Mouse (Mus musculus): ENCODE measurements around the gene Bysl. TPM values are rescaled to one million over a fixed set of nuclear protein-coding genes. Genes with fewer than 3 reads are reported as not detected.
A peak's percentile ranks its signal among the peaks of the same experiment; 100 is the strongest.
"Not testable (repeated sequence)": the region's sequence is repeated elsewhere in the genome, so short reads cannot be mapped to it uniquely, and the experiment has no call there.

Gene Bysl
- 32.5 and 33.8 TPM in 2 replicates for polyA plus RNA-seq (2015; fragmentation: Nextera tagmentation; extraction: Ambion mirVana)

GRCm38 (mm10) chr17:47610849-47611660 is at the start of gene Bysl, which contains the start of the genes Med20 and Gm20517:
Gene Bysl (minus strand): TSS chr17:47611492.
Gene Med20 (plus strand): TSS chr17:47611582.
Gene Gm20517 (plus strand): TSS chr17:47611589.
- H3K36me3 ChIP-seq, result peaks cover 19% of the 10 kb centered on the region
- ATAC-seq (replicated peaks), result peak; percentile 97
- H3K27ac ChIP-seq (replicated peaks), result peak within 1 kb of the TSS; percentile 76
- H3K4me1 ChIP-seq, result peaks cover 28% of the 10 kb centered on the region
- H3K27me3 ChIP-seq, result no peaks in the 10 kb centered on the region
- H3K9me3 ChIP-seq, result no peaks in the 10 kb centered on the region
- under 1% methylated on average over 59 of the region's 59 CpGs for WGBS
- peak within 1 kb of the TSS; percentile 59 for H3K4me3 ChIP-seq
- peak within 1 kb of the TSS; percentile 87 for H3K4me2 ChIP-seq (replicated peaks)
- peak within 1 kb of the TSS; percentile 61 for H3K9ac ChIP-seq (replicated peaks)

GRCm38 (mm10) chr17:47658741-47659243 is 47.5 kb upstream of the Bysl start:
- Histone ChIP-seq H3K4me1 (0 out of 2 replicates have a peak, but pooled peaks cover 6% of the 10 kb centered on the region), H3K9me3 (no peaks in the 10 kb centered on the region), H3K27me3 (no peaks in the 10 kb centered on the region), H3K9ac (replicated peaks) (no peak overlapping the region), H3K36me3 (no peaks in the 10 kb centered on the region), H3K4me2 (replicated peaks) (no peak overlapping the region), H3K27ac (replicated peaks) (no peak overlapping the region), H3K4me3 (no peak overlapping the region)
- no peak for ATAC-seq (replicated peaks)
- 88% methylated on average over 3 of the region's 3 CpGs for WGBS

GRCm38 (mm10) chr17:47657901-47658300 is 46.6 kb upstream of the Bysl start:
- Histone ChIP-seq H3K4me1 (no peaks in the 10 kb centered on the region), H3K27me3 (no peaks in the 10 kb centered on the region), H3K27ac (replicated peaks) (no peak overlapping the region), H3K9me3 (no peaks in the 10 kb centered on the region), H3K36me3 (no peaks in the 10 kb centered on the region), H3K4me3 (no peak overlapping the region), H3K9ac (replicated peaks) (no peak overlapping the region), H3K4me2 (replicated peaks) (no peak overlapping the region)
- ATAC-seq (replicated peaks), result no peak
- WGBS, result 86% methylated on average over 4 of the region's 4 CpGs

GRCm38 (mm10) chr17:47655697-47656096 is 44.4 kb upstream of the Bysl start:
- Histone ChIP-seq H3K27ac (replicated peaks) (no peak overlapping the region), H3K9me3 (no peaks in the 10 kb centered on the region), H3K36me3 (no peaks in the 10 kb centered on the region), H3K9ac (replicated peaks) (no peak overlapping the region), H3K4me2 (replicated peaks) (no peak overlapping the region), H3K4me3 (no peak overlapping the region), H3K4me1 (no peaks in the 10 kb centered on the region), H3K27me3 (no peaks in the 10 kb centered on the region)
- ATAC-seq (replicated peaks), result no peak
- WGBS, result 88% methylated on average over 5 of the region's 5 CpGs

GRCm38 (mm10) chr17:47654346-47654745 is 43.1 kb upstream of the Bysl start:
- not testable (repeated sequence) for H3K9ac ChIP-seq (replicated peaks); H3K36me3 ChIP-seq; H3K27ac ChIP-seq (replicated peaks); ATAC-seq (replicated peaks); H3K4me2 ChIP-seq (replicated peaks); H3K9me3 ChIP-seq; H3K27me3 ChIP-seq; H3K4me3 ChIP-seq; H3K4me1 ChIP-seq
- WGBS, result 95% methylated on average over 8 of the region's 8 CpGs

GRCm38 (mm10) chr17:47651953-47652352 is 40.7 kb upstream of the Bysl start:
- no peak overlapping the region for H3K9ac ChIP-seq (replicated peaks)
- H3K9me3 ChIP-seq, result no peaks in the 10 kb centered on the region
- H3K27ac ChIP-seq (replicated peaks), result no peak overlapping the region
- no peak overlapping the region for H3K4me2 ChIP-seq (replicated peaks)
- 65% methylated on average over 2 of the region's 2 CpGs for WGBS
- ATAC-seq (replicated peaks), result no peak
- H3K27me3 ChIP-seq, result no peaks in the 10 kb centered on the region
- peaks cover 4% of the 10 kb centered on the region; the same call in 1 of the 2 replicates for H3K36me3 ChIP-seq
- peaks cover 5% of the 10 kb centered on the region; the same call in 1 of the 2 replicates for H3K4me1 ChIP-seq
- H3K4me3 ChIP-seq, result no peak overlapping the region

- Histone ChIP-seq H3K9ac (replicated peaks) (no peak overlapping the region), H3K27me3 (no peaks in the 10 kb centered on the region), H3K4me3 (no peak overlapping the region), H3K9me3 (no peaks in the 10 kb centered on the region), H3K4me1 (peaks cover 5% of the 10 kb centered on the region; the same call in 1 of the 2 replicates), H3K27ac (replicated peaks) (no peak overlapping the region; the same call in 1 of the 2 replicates), H3K4me2 (replicated peaks) (no peak overlapping the region), H3K36me3 (peaks cover 4% of the 10 kb centered on the region; the same call in 1 of the 2 replicates)
- no peak for ATAC-seq (replicated peaks)
- WGBS, result 31% methylated on average over 4 of the region's 4 CpGs
These were observed 37.7 kb upstream of the Bysl start for GRCm38 (mm10) chr17:47648966-47649365.

GRCm38 (mm10) chr17:47646683-47647082 is 35.4 kb upstream of the Bysl start:
- Histone ChIP-seq H3K36me3 (peaks cover 4% of the 10 kb centered on the region; the same call in 1 of the 2 replicates), H3K4me1 (peaks cover 5% of the 10 kb centered on the region; the same call in 1 of the 2 replicates), H3K27me3 (no peaks in the 10 kb centered on the region), H3K9me3 (no peaks in the 10 kb centered on the region), H3K27ac (replicated peaks) (no peak overlapping the region), H3K4me3 (no peak overlapping the region), H3K9ac (replicated peaks) (no peak overlapping the region), H3K4me2 (replicated peaks) (no peak overlapping the region)
- no peak for ATAC-seq (replicated peaks)
- WGBS, result 44% methylated on average over 1 of the region's 1 CpGs

GRCm38 (mm10) chr17:47642992-47643391 is 31.7 kb upstream of the Bysl start:
- H3K4me3 ChIP-seq, result no peak overlapping the region
- no peaks in the 10 kb centered on the region for H3K36me3 ChIP-seq
- H3K9ac ChIP-seq (replicated peaks), result no peak overlapping the region
- H3K4me2 ChIP-seq (replicated peaks), result no peak overlapping the region
- 88% methylated on average over 2 of the region's 2 CpGs for WGBS
- no peaks in the 10 kb centered on the region for H3K27me3 ChIP-seq
- H3K9me3 ChIP-seq, result no peaks in the 10 kb centered on the region
- 0 out of 2 replicates have a peak, but pooled peaks cover 4% of the 10 kb centered on the region for H3K4me1 ChIP-seq
- no peak overlapping the region for H3K27ac ChIP-seq (replicated peaks)
- no peak for ATAC-seq (replicated peaks)

- Histone ChIP-seq H3K9me3 (no peaks in the 10 kb centered on the region), H3K36me3 (0 out of 2 replicates have a peak, but pooled peaks cover 3% of the 10 kb centered on the region), H3K27ac (replicated peaks) (no peak overlapping the region), H3K4me3 (no peak overlapping the region), H3K9ac (replicated peaks) (no peak overlapping the region), H3K4me2 (replicated peaks) (no peak overlapping the region), H3K4me1 (peaks cover 35% of the 10 kb centered on the region), H3K27me3 (no peaks in the 10 kb centered on the region)
- no peak for ATAC-seq (replicated peaks)
- WGBS, result 79% methylated on average over 7 of the region's 7 CpGs
These were observed 22.9 kb upstream of the Bysl start for GRCm38 (mm10) chr17:47633999-47634770.

- 0 out of 2 replicates have a peak overlapping the region, but pooled peaks have one; percentile 7 for H3K4me3 ChIP-seq
These were observed 21.0 kb upstream of the Bysl start for GRCm38 (mm10) chr17:47632181-47632840.

More at GRCm38 (mm10) chr17:47632181-47632840, 21.0 kb upstream of the Bysl start:
- Histone ChIP-seq H3K9me3 (no peaks in the 10 kb centered on the region), H3K27ac (replicated peaks) (no peak overlapping the region), H3K36me3 (0 out of 2 replicates have a peak, but pooled peaks cover 3% of the 10 kb centered on the region), H3K4me1 (peaks cover 40% of the 10 kb centered on the region), H3K27me3 (no peaks in the 10 kb centered on the region), H3K4me2 (replicated peaks) (no peak overlapping the region; the same call in 1 of the 2 replicates), H3K9ac (replicated peaks) (peak overlapping the region; percentile 23; the same call in 1 of the 2 replicates)
- ATAC-seq (replicated peaks), result no peak
- WGBS, result 73% methylated on average over 4 of the region's 4 CpGs
